Mouse (Mus musculus) neural tube, embryonic 13.5 days (tissue): ENCODE results near the gene Arhgap40. TPM values are rescaled to one million over a fixed set of nuclear protein-coding genes. Genes with fewer than 3 reads are reported as not detected.

Experiments
- ATAC-seq: fragments of 200-750 bp; cut with Nextera tagmentation; 2 replicates; pipeline ENCODE4 v1.8.0; 2017; ENCODE audit warnings: low read depth, mild to moderate bottlenecking, moderate TSS enrichment, moderate library complexity
- H3K27ac ChIP-seq: fragments of 300-500 bp; sonication (generic); replicated peaks from 2 replicates; pipeline ENCODE4 v1.5.1; 2015; ENCODE audit warnings: moderate library complexity, mild to moderate bottlenecking, inconsistent platforms
- H3K27me3 ChIP-seq: fragments of 300-500 bp; sonication (generic); 2 replicates; pipeline ENCODE4 v1.6.1; 2015; ENCODE audit warnings: mild to moderate bottlenecking, inconsistent platforms
- H3K36me3 ChIP-seq: fragments of 300-500 bp; sonication (generic); 2 replicates; pipeline ENCODE4 v1.6.1; 2015; ENCODE audit warnings: mild to moderate bottlenecking, inconsistent platforms
- H3K4me1 ChIP-seq: fragments of 300-500 bp; sonication (generic); replicated peaks from 2 replicates; pipeline ENCODE4 v1.6.1; 2015; ENCODE audit warnings: inconsistent platforms
- H3K4me2 ChIP-seq: fragments of 300-500 bp; sonication (generic); 2 replicates; pipeline ENCODE4 v1.6.1; 2015; ENCODE audit warnings: inconsistent platforms, mild to moderate bottlenecking, moderate library complexity
- H3K4me3 ChIP-seq: fragments of 300-500 bp; sonication (generic); 2 replicates; pipeline ENCODE4 v1.5.1; 2015; ENCODE audit warnings: mild to moderate bottlenecking, inconsistent platforms
- H3K9ac ChIP-seq: fragments of 300-500 bp; sonication (generic); 2 replicates; pipeline ENCODE4 v1.6.1; 2015; ENCODE audit warnings: moderate library complexity, mild to moderate bottlenecking, inconsistent platforms
- H3K9me3 ChIP-seq: fragments of 300-500 bp; sonication (generic); 2 replicates; pipeline ENCODE4 v1.6.1; 2016; ENCODE audit warnings: inconsistent platforms
- WGBS: fragments of 180-500 bp; shearing (Covaris S2); methylation state at CpG from one replicate; pipeline ENCODE4 v1.1.7; 2015; 5-methylcytosine and 5-hydroxymethylcytosine counted together
- polyA plus RNA-seq: library from polyadenylated mRNA; unstranded; fragments of >200 nt; fragmentation: Nextera tagmentation; extraction: Ambion mirVana; gene quantifications from 2 replicates; pipeline ENCODE4 v1.2.1, GENCODE M21; 2015

The Arhgap40 gene
- 0.92 and 1.4 TPM in 2 replicates for polyA plus RNA-seq

DNA sequence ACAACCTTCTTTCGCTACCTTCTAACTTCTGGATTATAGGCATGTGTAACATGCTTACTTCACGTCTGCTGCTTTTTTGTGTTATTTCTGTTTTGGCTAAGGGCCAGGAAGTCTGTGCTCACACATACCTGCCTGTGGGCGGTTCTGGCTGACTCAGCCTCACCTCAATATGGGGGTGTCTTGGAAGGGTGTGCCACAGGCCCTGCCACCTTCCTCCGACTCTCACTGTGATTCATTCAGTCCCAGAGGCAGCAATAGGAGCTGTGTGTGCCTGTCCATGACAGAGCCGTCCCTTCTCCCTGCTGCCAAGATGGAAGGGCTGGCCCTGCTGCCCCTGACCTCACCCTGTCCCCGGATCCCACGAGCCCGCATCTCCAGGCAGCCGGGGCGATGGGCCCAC is at the start of gene Arhgap40:
TSS of gene Arhgap40 (plus strand) at position 269 of the 400 bp plus-strand sequence.
- Histone ChIP-seq H3K4me2 (no peak within 1 kb of the TSS), H3K36me3 (no peaks in the 10 kb centered on the region), H3K9ac (no peak within 1 kb of the TSS), H3K27ac (no peak within 1 kb of the TSS), H3K27me3 (no peaks in the 10 kb centered on the region), H3K4me1 (no peaks in the 10 kb centered on the region), H3K4me3 (no peak within 1 kb of the TSS), H3K9me3 (no peaks in the 10 kb centered on the region)
- ATAC-seq, result no peak
- 84% methylated on average over 10 of the region's 10 CpGs for WGBS

DNA sequence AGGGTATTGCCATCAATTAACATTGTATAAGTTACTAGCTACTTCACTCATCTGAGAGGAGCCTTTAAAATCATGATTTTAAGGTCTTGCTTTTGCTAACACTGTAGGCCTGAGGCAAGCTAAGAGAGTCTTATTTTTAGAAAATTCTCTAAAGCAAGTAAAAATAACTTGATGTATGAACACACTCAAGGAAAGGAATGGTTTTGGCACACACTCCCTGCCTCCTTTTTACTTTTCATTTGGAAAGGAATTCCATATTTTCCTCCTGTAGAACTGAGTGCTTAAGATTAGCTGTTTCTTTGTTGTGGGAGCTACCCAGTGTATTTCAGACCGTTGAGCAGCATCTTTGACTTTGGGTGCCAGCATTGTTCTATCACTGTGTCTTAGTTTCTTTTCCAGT is 38.4 kb upstream of the Arhgap40 start:
- Histone ChIP-seq H3K4me2 (no peak overlapping the region), H3K27ac (no peak overlapping the region), H3K4me1 (no peaks in the 10 kb centered on the region), H3K4me3 (no peak overlapping the region), H3K27me3 (no peaks in the 10 kb centered on the region), H3K9me3 (no peaks in the 10 kb centered on the region), H3K36me3 (peaks cover 79% of the 10 kb centered on the region), H3K9ac (no peak overlapping the region)
- WGBS, result 100% methylated on average over 1 of the region's 1 CpGs
- no peak for ATAC-seq

GRCm38 (mm10) chr2:158477640-158478039 is 35.0 kb upstream of the Arhgap40 start:
- Histone ChIP-seq H3K27me3 (no peaks in the 10 kb centered on the region), H3K36me3 (peaks cover 91% of the 10 kb centered on the region), H3K9ac (no peak overlapping the region), H3K4me3 (no peak overlapping the region), H3K4me1 (no peaks in the 10 kb centered on the region), H3K9me3 (no peaks in the 10 kb centered on the region), H3K27ac (no peak overlapping the region), H3K4me2 (no peak overlapping the region)
- 83% methylated on average over 3 of the region's 3 CpGs for WGBS
- no peak for ATAC-seq

DNA sequence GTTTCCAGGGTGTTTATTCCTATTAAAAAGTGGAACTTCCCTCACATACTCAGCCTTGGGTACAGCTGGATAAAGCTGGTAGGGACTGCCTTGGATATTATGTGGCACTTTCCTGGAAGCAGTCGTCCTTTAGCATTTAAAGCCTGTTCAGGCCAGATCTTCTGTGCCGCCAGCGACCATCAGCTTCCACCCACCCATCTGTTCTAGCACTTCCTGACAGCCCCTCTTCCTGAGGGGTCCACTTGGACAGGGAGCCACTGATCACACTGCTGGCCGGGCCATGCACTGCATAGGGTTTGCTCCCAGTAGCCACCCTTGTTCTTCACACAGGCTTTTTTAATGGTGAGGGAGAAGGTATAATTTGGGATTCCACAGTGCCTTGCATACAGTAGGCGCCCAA is 14.1 kb upstream of the Arhgap40 start:
- Histone ChIP-seq H3K4me1 (no peaks in the 10 kb centered on the region), H3K9me3 (no peaks in the 10 kb centered on the region), H3K36me3 (peaks cover 65% of the 10 kb centered on the region), H3K27ac (no peak overlapping the region), H3K4me3 (no peak overlapping the region), H3K9ac (no peak overlapping the region), H3K4me2 (no peak overlapping the region), H3K27me3 (no peaks in the 10 kb centered on the region)
- 86% methylated on average over 5 of the region's 5 CpGs for WGBS
- ATAC-seq, result no peak

- 77% methylated on average over 11 of the region's 11 CpGs for WGBS
- no peaks in the 10 kb centered on the region for H3K4me1 ChIP-seq
- no peak within 1 kb of the TSS for H3K9ac ChIP-seq
- peaks cover 31% of the 10 kb centered on the region for H3K36me3 ChIP-seq
- H3K9me3 ChIP-seq, result no peaks in the 10 kb centered on the region
- H3K4me2 ChIP-seq, result no peak within 1 kb of the TSS
- no peak within 1 kb of the TSS for H3K4me3 ChIP-seq
- no peak for ATAC-seq
- no peak within 1 kb of the TSS for H3K27ac ChIP-seq
- no peaks in the 10 kb centered on the region for H3K27me3 ChIP-seq
These were observed 10.5 kb upstream of the Arhgap40 start, which contains the start of gene Adig for GRCm38 (mm10) chr2:158501836-158502812. TSS of gene Adig (plus strand) at chr2:158502612.

DNA sequence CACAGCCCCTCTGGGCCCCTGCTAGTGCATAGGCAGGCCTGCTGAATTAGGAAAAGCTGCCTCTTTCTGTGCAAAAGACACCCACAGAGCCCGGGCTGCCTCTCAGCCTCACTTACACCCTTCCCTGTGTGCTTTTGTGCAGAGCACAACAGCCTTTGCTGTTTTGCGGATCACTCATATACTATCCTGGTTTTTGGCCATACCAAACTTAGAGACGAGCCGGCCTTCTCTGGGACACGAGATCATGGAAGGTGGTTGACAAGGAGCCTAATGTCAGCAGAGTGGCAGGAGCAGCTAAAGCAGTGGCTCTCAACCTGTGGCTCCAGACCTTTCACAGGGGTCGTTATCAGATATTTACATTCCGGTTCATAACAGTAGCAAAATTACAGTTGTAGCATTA is 9.4 kb upstream of the Arhgap40 start:
- Histone ChIP-seq H3K36me3 (peaks cover 21% of the 10 kb centered on the region), H3K4me2 (no peak overlapping the region), H3K27ac (no peak overlapping the region), H3K4me1 (no peaks in the 10 kb centered on the region), H3K4me3 (no peak overlapping the region), H3K9me3 (no peaks in the 10 kb centered on the region), H3K9ac (no peak overlapping the region), H3K27me3 (no peaks in the 10 kb centered on the region)
- WGBS, result 91% methylated on average over 7 of the region's 7 CpGs
- no peak for ATAC-seq

DNA sequence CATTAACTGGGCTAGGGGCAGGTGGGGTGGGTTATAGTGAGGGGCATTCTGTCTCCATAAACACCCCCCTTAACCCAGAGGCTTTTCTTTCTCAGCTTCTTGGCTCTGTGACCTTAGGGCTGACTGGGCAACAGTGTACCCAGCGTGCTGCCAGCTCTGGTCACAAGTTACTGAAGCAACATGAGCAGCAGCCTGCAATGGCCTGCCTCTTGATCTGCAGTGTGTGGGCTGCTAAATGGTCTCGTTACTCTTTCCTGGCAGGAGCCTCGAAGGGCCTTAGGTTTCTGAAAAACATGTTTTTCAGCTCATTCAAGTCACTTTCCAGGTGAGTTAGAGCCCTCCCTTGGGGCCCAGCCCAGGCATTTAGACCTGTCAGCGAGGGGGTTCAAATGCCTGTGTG is 8.9 kb upstream of the Arhgap40 start:
- peaks cover 17% of the 10 kb centered on the region for H3K36me3 ChIP-seq
- H3K9ac ChIP-seq, result no peak overlapping the region
- no peaks in the 10 kb centered on the region for H3K9me3 ChIP-seq
- 78% methylated on average over 4 of the region's 4 CpGs for WGBS
- H3K4me3 ChIP-seq, result no peak overlapping the region
- H3K4me1 ChIP-seq, result no peaks in the 10 kb centered on the region
- no peaks in the 10 kb centered on the region for H3K27me3 ChIP-seq
- no peak for ATAC-seq
- no peak overlapping the region for H3K4me2 ChIP-seq
- no peak overlapping the region for H3K27ac ChIP-seq

GRCm38 (mm10) chr2:158506475-158506874 is 6.1 kb upstream of the Arhgap40 start:
- no peak for ATAC-seq
- H3K4me3 ChIP-seq, result no peak overlapping the region
- 83% methylated on average over 5 of the region's 5 CpGs for WGBS

DNA sequence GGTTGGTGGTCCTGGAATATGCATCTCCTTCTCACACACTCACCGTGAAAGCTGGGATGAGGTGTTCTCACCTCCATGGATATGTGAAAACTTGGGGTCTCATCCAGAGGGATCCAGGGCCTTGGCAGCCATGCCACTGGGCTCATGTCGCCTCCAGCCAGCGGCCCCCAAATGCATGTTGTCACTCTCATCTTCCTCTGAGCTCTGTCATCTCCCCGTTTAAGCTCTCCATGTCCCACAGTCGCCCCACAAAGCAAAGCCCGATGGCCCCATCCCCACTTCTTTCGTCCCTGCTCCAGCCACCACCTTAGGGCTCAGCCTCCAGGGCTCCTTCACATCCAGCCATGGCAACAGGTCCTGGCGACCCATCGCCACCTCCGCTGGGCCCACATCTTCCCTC is 5.5 kb upstream of the Arhgap40 start:
- Histone ChIP-seq H3K4me3 (no peak overlapping the region), H3K27me3 (no peaks in the 10 kb centered on the region), H3K9me3 (no peaks in the 10 kb centered on the region), H3K4me1 (no peaks in the 10 kb centered on the region), H3K36me3 (no peaks in the 10 kb centered on the region), H3K9ac (no peak overlapping the region), H3K27ac (no peak overlapping the region), H3K4me2 (no peak overlapping the region)
- no peak for ATAC-seq
- 95% methylated on average over 10 of the region's 10 CpGs for WGBS

More at GRCm38 (mm10) chr2:158506475-158506874, 6.1 kb upstream of the Arhgap40 start:
- H3K27me3 ChIP-seq, result no peaks in the 10 kb centered on the region
- H3K4me1 ChIP-seq, result no peaks in the 10 kb centered on the region
- H3K9me3 ChIP-seq, result no peaks in the 10 kb centered on the region
- no peak overlapping the region for H3K27ac ChIP-seq
- H3K36me3 ChIP-seq, result no peaks in the 10 kb centered on the region
- H3K4me2 ChIP-seq, result no peak overlapping the region
- no peak overlapping the region for H3K9ac ChIP-seq

DNA sequence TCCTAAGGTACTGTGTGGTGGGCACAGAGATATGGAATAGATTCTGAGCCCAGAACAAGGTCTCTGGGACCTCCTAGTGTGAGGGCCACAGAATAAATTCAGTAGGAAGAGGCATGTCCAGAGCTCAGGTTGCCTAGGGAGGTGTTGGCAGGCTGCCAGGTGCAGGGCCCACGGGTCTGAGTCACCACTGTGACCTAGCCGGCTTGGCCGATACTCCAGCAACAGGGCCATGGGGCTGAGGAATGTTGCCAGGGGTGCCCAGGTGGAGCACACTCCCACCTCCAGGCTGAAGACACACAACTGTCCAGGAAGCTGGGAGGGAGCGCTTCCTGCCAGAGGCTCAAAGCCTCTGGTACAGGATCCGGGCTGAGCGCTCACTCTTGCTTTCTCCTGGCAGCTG is 1.9 kb upstream of the Arhgap40 start:
- no peaks in the 10 kb centered on the region for H3K36me3 ChIP-seq
- ATAC-seq, result no peak
- no peak overlapping the region for H3K4me3 ChIP-seq
- H3K27me3 ChIP-seq, result no peaks in the 10 kb centered on the region
- no peaks in the 10 kb centered on the region for H3K9me3 ChIP-seq
- H3K27ac ChIP-seq, result no peak overlapping the region
- 74% methylated on average over 6 of the region's 6 CpGs for WGBS
- H3K4me1 ChIP-seq, result no peaks in the 10 kb centered on the region
- no peak overlapping the region for H3K4me2 ChIP-seq
- H3K9ac ChIP-seq, result no peak overlapping the region

DNA sequence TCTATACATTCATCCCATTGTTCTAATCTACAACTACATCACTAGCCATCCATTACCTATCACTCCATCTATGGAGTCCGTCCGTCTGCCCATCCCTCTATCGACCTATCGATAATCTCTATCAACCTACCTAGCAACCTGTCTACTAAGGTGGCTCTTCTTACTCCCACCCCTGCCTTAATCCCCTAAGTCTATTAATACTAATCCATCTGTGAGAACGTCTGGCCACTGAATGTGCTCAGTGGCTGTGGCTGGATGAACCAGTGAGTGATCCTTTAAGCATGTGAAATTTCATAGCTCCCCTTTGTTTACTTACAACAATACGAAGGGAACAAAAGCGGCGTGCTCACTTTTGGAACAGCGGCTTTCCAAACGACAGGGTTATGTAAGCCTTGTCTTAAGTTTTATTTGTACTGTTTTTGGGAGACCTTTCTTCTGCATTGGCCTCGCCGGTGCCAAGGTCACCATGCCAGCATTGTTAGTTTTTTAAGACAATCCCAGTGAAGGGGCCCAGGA is 1.3 kb downstream of the Arhgap40 start:
- H3K9me3 ChIP-seq, result no peaks in the 10 kb centered on the region
- no peak overlapping the region for H3K9ac ChIP-seq
- H3K4me1 ChIP-seq, result no peaks in the 10 kb centered on the region
- no peak overlapping the region for H3K27ac ChIP-seq
- no peak for ATAC-seq
- H3K27me3 ChIP-seq, result no peaks in the 10 kb centered on the region
- H3K4me2 ChIP-seq, result no peak overlapping the region
- WGBS, result 84% methylated on average over 12 of the region's 12 CpGs
- no peaks in the 10 kb centered on the region for H3K36me3 ChIP-seq
- no peak overlapping the region for H3K4me3 ChIP-seq

- ATAC-seq, result no peak
- H3K4me3 ChIP-seq, result no peak overlapping the region
- no peaks in the 10 kb centered on the region for H3K4me1 ChIP-seq
- H3K27ac ChIP-seq, result no peak overlapping the region
- no peak overlapping the region for H3K9ac ChIP-seq
- no peak overlapping the region for H3K4me2 ChIP-seq
- no peaks in the 10 kb centered on the region for H3K27me3 ChIP-seq
- H3K9me3 ChIP-seq, result peaks cover 8% of the 10 kb centered on the region; the same call in 1 of the 2 replicates
- no peaks in the 10 kb centered on the region for H3K36me3 ChIP-seq
- 67% methylated on average over 6 of the region's 6 CpGs for WGBS
These were observed 6.0 kb downstream of the Arhgap40 start for GRCm38 (mm10) chr2:158518583-158518982.
